Mouse (Mus musculus) myocyte (in vitro differentiated cells): ENCODE measurements around the gene Lrmda.

Source experiments
- E2F4 ChIP-seq: IDR thresholded peaks from one replicate; pipeline ENCODE4 v1.6.1; 2011; ENCODE audit warnings: mild to moderate bottlenecking, control low read depth, moderate library complexity; ENCODE audit not compliant: insufficient read depth
- MAX ChIP-seq: IDR thresholded peaks from one replicate; pipeline ENCODE4 v1.6.1; 2011; ENCODE audit warnings: low read depth, mild to moderate bottlenecking, control low read depth
- MYOD1 ChIP-seq, 3 experiments: IDR thresholded peaks; one replicate each; pipeline ENCODE4 v1.6.1; 2011; ENCODE audit warnings: control low read depth in 2 of 3, low read depth in 2 of 3, mild to moderate bottlenecking in 2 of 3, moderate library complexity in 1 of 3; ENCODE audit not compliant: insufficient read length in 2 of 3, control insufficient read depth in 1 of 3
- POLR2A ChIP-seq: IDR thresholded peaks from one replicate; pipeline ENCODE4 v1.6.1; 2011; ENCODE audit warnings: low read depth, mild to moderate bottlenecking, control low read depth, moderate library complexity; ENCODE audit not compliant: insufficient read length
- POLR2AphosphoS2 ChIP-seq: IDR thresholded peaks from one replicate; pipeline ENCODE4 v1.6.1; 2011; ENCODE audit warnings: low read depth, control low read depth; ENCODE audit not compliant: insufficient read length
- TCF12 ChIP-seq: IDR thresholded peaks from one replicate; pipeline ENCODE4 v1.6.1; 2011; ENCODE audit warnings: mild to moderate bottlenecking, control low read depth; ENCODE audit not compliant: poor library complexity, insufficient read depth, severe bottlenecking
- TCF3 ChIP-seq: IDR thresholded peaks from one replicate; pipeline ENCODE4 v1.6.1; 2011; ENCODE audit warnings: low read depth, control low read depth; ENCODE audit not compliant: insufficient read length
- USF1 ChIP-seq: IDR thresholded peaks from one replicate; pipeline ENCODE4 v1.6.1; 2011; ENCODE audit warnings: low read depth, mild to moderate bottlenecking, control low read depth, moderate library complexity

GRCm38 (mm10) chr14:22887182-22887581, 867.7 kb downstream of the Lrmda start:
- no peak for TF ChIP-seq POLR2A
- no peak for TF ChIP-seq USF1
- no peak for TF ChIP-seq POLR2AphosphoS2
- TF ChIP-seq MAX = no peak
- TF ChIP-seq E2F4 = no peak
- no peak for TF ChIP-seq TCF3
- TF ChIP-seq TCF12 = no peak
- no peak for TF ChIP-seq MYOD1 (IDR thresholded peaks at IDR 0.05; ENCODE audit: control insufficient read depth in 1 of 3, insufficient read length in 2 of 3, low read depth in 2 of 3)
